Mouse (Mus musculus): ENCODE data around the gene Hnrnpa1. TPM values are rescaled to one million over a fixed set of nuclear protein-coding genes. Genes with fewer than 3 reads are reported as not detected.
"Not testable (repeated sequence)": the region's sequence is repeated elsewhere in the genome, so short reads cannot be mapped to it uniquely, and the experiment has no call there.

Hnrnpa1 gene
- polyA plus RNA-seq, 1 experiment from 2014 or later: 436 TPM

DNA sequence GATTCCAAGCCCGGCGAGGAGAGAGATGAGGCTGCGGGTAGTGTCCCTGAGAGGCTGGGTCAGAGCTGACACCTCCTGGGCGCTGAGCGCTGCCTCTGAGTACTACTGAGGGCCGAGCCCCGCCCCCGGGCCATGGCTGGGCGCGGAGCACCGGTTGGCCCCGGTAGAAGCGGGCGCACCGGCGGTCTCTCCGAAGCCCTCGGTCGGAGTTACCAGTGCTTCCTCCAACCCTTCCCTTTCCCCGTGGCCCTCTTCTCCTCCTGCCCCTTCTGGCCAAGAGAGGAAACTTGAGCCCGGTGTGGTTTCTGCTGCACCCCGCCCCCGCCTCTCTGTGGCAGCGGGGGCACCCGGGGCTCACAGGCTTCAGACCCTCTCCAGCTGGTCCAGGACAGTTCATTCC, 14.9 kb downstream of the Hnrnpa1 start:
- ATAC-seq (ENCODE audit: low read depth): peak; percentile 45
- Histone ChIP-seq H3K36me3 (peaks cover 27% of the 10 kb centered on the region), H3K4me1 (replicated peaks) (peaks cover 82% of the 10 kb centered on the region), H3K9ac (peak overlapping the region; percentile 97), H3K4me2 (peak overlapping the region; percentile 83), H3K27me3 (no peaks in the 10 kb centered on the region), H3K27ac (peak overlapping the region; percentile 99), H3K9me3 (replicated peaks) (no peaks in the 10 kb centered on the region), H3K4me3 (replicated peaks) (peak overlapping the region; percentile 75)
- WGBS (ENCODE audit: insufficient replicate concordance): under 1% methylated on average over 25 of the region's 25 CpGs
- DNase-seq: peak; percentile 79

- no peaks in the 10 kb centered on the region for H3K27me3 ChIP-seq
- H3K4me2 ChIP-seq: peak overlapping the region; percentile 83
- 60% methylated on average over 6 of the region's 6 CpGs for WGBS (ENCODE audit: insufficient replicate concordance)
- peaks cover 15% of the 10 kb centered on the region for H3K36me3 ChIP-seq
- ATAC-seq (ENCODE audit: low read depth) (no peak), DNase-seq (no peak)
- peak overlapping the region; percentile 75 for H3K4me3 ChIP-seq (replicated peaks)
- H3K27ac ChIP-seq: peak overlapping the region; percentile 99
- H3K9me3 ChIP-seq (replicated peaks): no peaks in the 10 kb centered on the region
- H3K4me1 ChIP-seq (replicated peaks): peaks cover 77% of the 10 kb centered on the region
- H3K9ac ChIP-seq: peak overlapping the region; percentile 97
Observed at GRCm38 (mm10) chr15:103256210-103256986, 16.2 kb downstream of the Hnrnpa1 start.

DNA sequence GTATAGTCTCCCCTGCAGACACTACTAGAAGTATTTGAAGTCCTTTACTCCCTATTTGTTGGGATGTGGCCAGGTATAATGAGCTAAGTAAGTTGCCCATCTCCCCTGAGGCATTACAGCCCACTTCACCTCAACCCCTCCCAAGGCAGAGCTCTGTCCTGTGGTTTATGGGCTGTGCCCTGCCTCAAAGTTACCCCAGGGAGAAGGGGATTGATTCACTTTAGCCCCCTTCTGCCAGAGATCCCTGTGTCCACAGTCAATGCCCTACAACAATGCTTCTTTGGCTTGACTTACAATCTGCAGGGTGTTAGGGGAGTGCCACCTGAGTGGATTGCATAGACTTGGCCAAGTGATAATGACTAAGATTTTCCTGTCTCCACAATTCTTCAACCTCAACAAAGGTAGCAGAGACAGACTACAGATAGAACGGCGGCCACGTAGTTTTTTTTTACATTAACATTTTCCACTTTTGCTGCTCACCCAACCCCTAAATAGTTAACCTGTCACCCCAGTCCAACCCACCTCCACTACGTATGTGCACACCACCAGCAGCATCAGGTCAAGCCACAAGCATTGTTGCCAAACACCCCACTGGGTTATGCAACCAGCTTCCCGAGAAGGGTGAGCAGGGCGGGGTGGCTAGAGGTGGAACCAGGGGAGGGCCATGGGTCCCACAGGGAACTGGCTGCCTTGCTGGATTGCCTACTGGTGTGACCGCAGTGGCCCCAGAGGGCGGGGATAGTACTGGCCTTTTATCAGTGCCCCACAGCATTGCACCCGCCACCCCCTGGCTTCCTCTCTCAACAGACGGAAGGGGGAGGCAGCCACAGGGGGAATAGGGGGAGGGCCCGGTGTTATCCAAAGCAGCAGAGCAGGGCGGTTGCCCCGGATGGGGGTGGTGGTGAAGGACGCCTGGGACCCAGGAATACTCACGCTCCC, 17.8 kb downstream of the Hnrnpa1 start, which contains the start of gene Nfe2:
Gene Nfe2, minus strand, starts transcription at position 614 of the 939 bp plus-strand sequence.
- Histone ChIP-seq H3K27ac (peak within 1 kb of the TSS; percentile 99), H3K9ac (peak within 1 kb of the TSS; percentile 97), H3K27me3 (no peaks in the 10 kb centered on the region), H3K36me3 (peaks cover 6% of the 10 kb centered on the region), H3K4me2 (peak within 1 kb of the TSS; percentile 83), H3K4me3 (replicated peaks) (peak within 1 kb of the TSS; percentile 75), H3K4me1 (replicated peaks) (peaks cover 69% of the 10 kb centered on the region), H3K9me3 (replicated peaks) (no peaks in the 10 kb centered on the region)
- WGBS (ENCODE audit: insufficient replicate concordance): under 1% methylated on average over 15 of the region's 15 CpGs
- ATAC-seq (ENCODE audit: low read depth) (peak; percentile 95), DNase-seq (peak; percentile 99)

- Histone ChIP-seq H3K4me1 (replicated peaks) (peaks cover 76% of the 10 kb centered on the region), H3K27me3 (no peaks in the 10 kb centered on the region), H3K4me2 (peak overlapping the region; percentile 83), H3K36me3 (no peaks in the 10 kb centered on the region), H3K4me3 (replicated peaks) (peak overlapping the region; percentile 75; the same call in 1 of the 2 replicates), H3K9ac (peak overlapping the region; percentile 71), H3K9me3 (replicated peaks) (no peaks in the 10 kb centered on the region), H3K27ac (peak overlapping the region; percentile 99)
- no peak for DNase-seq
- no peak for ATAC-seq (ENCODE audit: low read depth)
- WGBS (ENCODE audit: insufficient replicate concordance): 30% methylated on average over 5 of the region's 5 CpGs
Observed at GRCm38 (mm10) chr15:103259162-103259561, 18.9 kb downstream of the Hnrnpa1 start.

DNA sequence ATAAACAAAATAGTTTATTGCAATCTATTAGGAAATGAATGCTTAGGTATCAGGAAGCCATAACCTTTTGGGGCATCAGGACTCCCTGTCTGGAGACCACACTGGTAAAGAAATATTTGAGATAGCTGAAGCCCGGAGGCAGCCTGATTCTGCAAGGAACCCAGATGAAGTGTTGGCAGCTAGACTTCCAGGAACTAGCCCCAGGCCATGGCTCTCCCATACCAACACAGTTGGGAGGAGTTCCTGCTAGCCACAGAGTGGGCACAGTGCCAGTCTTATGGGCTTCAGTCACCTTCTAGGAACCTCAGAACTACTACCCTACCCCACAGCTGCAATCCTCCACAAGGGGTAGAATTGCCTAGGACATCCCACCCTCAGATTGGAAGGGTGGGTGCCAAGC, 19.8 kb downstream of the Hnrnpa1 start:
- H3K27me3 ChIP-seq: no peaks in the 10 kb centered on the region
- H3K4me2 ChIP-seq: peak overlapping the region; percentile 7; the same call in 1 of the 2 replicates
- H3K9me3 ChIP-seq (replicated peaks): no peaks in the 10 kb centered on the region
- H3K4me3 ChIP-seq (replicated peaks): no peak overlapping the region
- ATAC-seq (ENCODE audit: low read depth) (no peak), DNase-seq (no peak)
- WGBS (ENCODE audit: insufficient replicate concordance): 5% methylated on average over 1 of the region's 1 CpGs
- no peaks in the 10 kb centered on the region for H3K36me3 ChIP-seq
- peak overlapping the region; percentile 71 for H3K9ac ChIP-seq
- peaks cover 79% of the 10 kb centered on the region for H3K4me1 ChIP-seq (replicated peaks)
- H3K27ac ChIP-seq: peak overlapping the region; percentile 99

DNA sequence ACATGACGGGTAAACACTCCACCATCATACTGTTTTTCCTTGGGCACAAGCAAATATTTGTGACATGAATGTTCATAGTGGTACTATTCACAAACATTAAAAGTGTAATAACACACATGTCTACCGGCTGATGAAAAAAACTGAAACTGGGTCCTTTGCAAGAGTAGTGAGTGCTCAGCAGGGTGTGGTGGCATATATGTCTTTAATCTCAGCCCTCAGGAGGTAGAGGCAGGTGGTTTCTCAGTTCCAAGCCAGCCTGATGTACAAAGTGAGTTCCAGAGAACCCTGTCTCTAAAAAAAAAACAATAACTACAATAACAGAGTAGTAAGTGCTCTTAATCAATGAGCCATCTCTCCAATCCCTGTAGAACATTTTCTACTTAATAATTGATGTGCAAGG, 24.6 kb downstream of the Hnrnpa1 start:
- Histone ChIP-seq H3K36me3 (no peaks in the 10 kb centered on the region), H3K9ac (0 out of 2 replicates have a peak overlapping the region, but pooled peaks have one; percentile 23), H3K9me3 (replicated peaks) (no peaks in the 10 kb centered on the region), H3K4me3 (replicated peaks) (no peak overlapping the region), H3K4me1 (replicated peaks) (peaks cover 72% of the 10 kb centered on the region), H3K27ac (peak overlapping the region; percentile 40), H3K27me3 (no peaks in the 10 kb centered on the region), H3K4me2 (no peak overlapping the region)
- DNase-seq (no peak), ATAC-seq (ENCODE audit: low read depth) (peak; percentile 71)
- WGBS (ENCODE audit: insufficient replicate concordance): 62% methylated on average over 2 of the region's 2 CpGs

DNA sequence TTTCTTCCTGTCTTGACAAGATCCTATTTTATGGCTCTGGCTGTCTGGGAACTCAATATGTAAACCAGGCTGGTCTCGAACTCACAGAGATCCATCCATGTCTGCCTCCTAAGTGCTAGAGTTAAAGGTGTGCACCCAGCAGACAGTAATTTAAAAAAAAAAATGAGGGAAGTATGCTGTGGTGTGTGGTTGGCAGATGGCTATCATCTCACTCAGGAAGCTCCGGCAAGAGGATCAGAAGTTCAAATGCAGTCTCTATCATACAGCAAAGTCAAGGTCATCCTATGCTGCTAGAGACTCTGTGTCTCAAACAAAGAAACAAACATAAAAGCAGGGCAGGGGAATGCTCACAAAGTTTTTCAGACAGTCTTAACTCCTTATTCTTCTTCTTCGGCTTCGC, 28.7 kb downstream of the Hnrnpa1 start:
- no peak for DNase-seq
- peaks cover 64% of the 10 kb centered on the region for H3K4me1 ChIP-seq (replicated peaks)
- no peaks in the 10 kb centered on the region for H3K36me3 ChIP-seq
- peak overlapping the region; percentile 69 for H3K27ac ChIP-seq
- H3K9ac ChIP-seq: peak overlapping the region; percentile 43; the same call in 1 of the 2 replicates
- ATAC-seq (ENCODE audit: low read depth): no peak
- H3K9me3 ChIP-seq (replicated peaks): no peaks in the 10 kb centered on the region
- no peak overlapping the region for H3K4me3 ChIP-seq (replicated peaks)
- 44% methylated on average over 4 of the region's 4 CpGs for WGBS (ENCODE audit: insufficient replicate concordance)
- H3K27me3 ChIP-seq: no peaks in the 10 kb centered on the region
- H3K4me2 ChIP-seq: no peak overlapping the region

DNA sequence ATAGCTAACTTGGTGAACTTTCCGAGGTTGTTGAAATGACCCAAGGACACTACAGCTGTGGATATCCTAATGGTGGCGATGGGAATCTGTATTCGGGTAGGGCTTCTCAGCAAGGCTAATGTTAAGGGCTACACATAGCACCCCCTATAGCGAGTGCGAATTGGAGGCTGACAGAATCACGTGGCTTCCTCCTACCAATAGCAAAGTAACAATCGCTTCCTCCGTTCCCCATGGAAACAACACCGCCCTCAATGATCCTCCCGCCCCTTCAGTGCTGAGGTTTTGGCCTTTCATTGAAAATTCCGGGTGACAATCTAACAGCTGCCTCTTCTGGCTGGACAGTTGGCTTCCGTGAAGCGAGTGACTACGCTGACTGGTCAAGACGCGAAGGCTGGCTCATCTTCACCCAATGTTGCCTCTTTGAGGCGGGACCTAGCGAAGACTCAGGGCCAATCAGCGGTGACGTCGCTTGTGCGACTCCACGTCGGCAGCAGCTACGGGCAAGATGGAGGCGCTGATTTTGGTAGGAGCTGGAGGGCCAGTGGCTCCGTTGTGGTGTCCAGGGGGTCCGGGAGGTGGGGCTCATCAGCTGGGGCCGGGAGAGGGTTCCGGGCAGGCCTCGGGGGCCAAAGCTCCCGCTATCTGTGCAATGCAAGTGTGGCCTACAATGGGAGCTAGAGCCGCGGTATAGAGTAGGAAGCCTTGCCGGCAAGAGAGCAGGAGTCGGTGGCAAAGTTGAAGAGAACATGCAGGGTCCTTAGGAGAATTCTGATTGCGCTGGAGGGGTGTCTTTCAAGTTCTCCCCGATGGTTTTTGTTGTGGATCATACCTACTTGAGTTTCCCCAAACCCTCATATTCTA, 32.4 kb downstream of the Hnrnpa1 start, which contains the start of gene Copz1:
Gene Copz1, plus strand, starts transcription at position 296 of the 861 bp plus-strand sequence.
- WGBS (ENCODE audit: insufficient replicate concordance): 0% methylated on average over 38 of the region's 38 CpGs
- DNase-seq: peak; percentile 97
- H3K27ac ChIP-seq: peak within 1 kb of the TSS; percentile 85

DNA sequence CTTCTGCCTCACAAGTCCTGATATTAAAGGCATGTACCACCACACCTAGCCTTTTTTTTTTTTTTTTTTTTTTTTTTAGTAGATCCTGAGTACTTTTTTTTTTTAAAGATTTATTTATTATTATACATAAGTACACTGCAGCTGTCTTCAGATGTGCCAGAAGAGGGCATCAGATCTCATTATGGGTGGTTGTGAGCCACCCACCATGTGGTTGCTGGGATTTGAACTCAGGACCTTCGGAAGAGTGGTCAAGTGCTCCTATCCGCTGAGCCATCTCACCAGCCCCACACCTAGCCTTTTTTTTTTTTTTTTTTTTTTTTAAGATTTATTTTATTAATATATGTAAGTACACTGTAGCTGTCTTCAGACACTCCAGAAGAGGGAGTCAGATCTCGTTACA, 35.7 kb downstream of the Hnrnpa1 start:
- H3K27ac ChIP-seq; H3K27me3 ChIP-seq; DNase-seq; H3K9me3 ChIP-seq (replicated peaks); H3K9ac ChIP-seq; ATAC-seq (ENCODE audit: low read depth); H3K4me2 ChIP-seq; H3K4me3 ChIP-seq (replicated peaks): not testable (repeated sequence)
- 90% methylated on average over 3 of the region's 3 CpGs for WGBS (ENCODE audit: insufficient replicate concordance)
- Histone ChIP-seq H3K36me3 (peaks cover 31% of the 10 kb centered on the region), H3K4me1 (replicated peaks) (peaks cover 72% of the 10 kb centered on the region)

More for the DNA sequence above, 32.4 kb downstream of the Hnrnpa1 start, which contains the start of gene Copz1:
- peak; percentile 97 for ATAC-seq (ENCODE audit: low read depth)
- Histone ChIP-seq H3K9ac (peak within 1 kb of the TSS; percentile 87), H3K4me2 (peak within 1 kb of the TSS; percentile 76), H3K4me1 (replicated peaks) (peaks cover 64% of the 10 kb centered on the region), H3K27me3 (no peaks in the 10 kb centered on the region), H3K36me3 (peaks cover 14% of the 10 kb centered on the region), H3K9me3 (replicated peaks) (no peaks in the 10 kb centered on the region), H3K4me3 (replicated peaks) (peak within 1 kb of the TSS; percentile 82)

- H3K4me1 ChIP-seq (replicated peaks): peaks cover 74% of the 10 kb centered on the region
- DNase-seq: no peak
- H3K27ac ChIP-seq: peak overlapping the region; percentile 72
- H3K9ac ChIP-seq: peak overlapping the region; percentile 17; the same call in 1 of the 2 replicates
- no peaks in the 10 kb centered on the region for H3K9me3 ChIP-seq (replicated peaks)
- H3K4me3 ChIP-seq (replicated peaks): no peak overlapping the region
- H3K27me3 ChIP-seq: no peaks in the 10 kb centered on the region
- 70% methylated on average over 7 of the region's 7 CpGs for WGBS (ENCODE audit: insufficient replicate concordance)
- no peak for ATAC-seq (ENCODE audit: low read depth)
- peaks cover 33% of the 10 kb centered on the region for H3K36me3 ChIP-seq
- no peak overlapping the region for H3K4me2 ChIP-seq
Observed at GRCm38 (mm10) chr15:103277949-103278348, 37.7 kb downstream of the Hnrnpa1 start.

All from liver, embryonic 13.5 days (tissue).